Mouse (Mus musculus) frontal cortex, postnatal 36 days (tissue): ENCODE data around the gene Srgap3.
A peak's percentile ranks its signal among the peaks of the same experiment; 100 is the strongest.

Source experiments
- DNase-seq, 2 experiments: peaks; one replicate each; pipeline ENCODE4 v3.0.0; 2022; ENCODE audit warnings: low spot score in 2 of 2

Srgap3 gene

GRCm38 (mm10) chr6:112912552-112912951 is 34.5 kb downstream of the Srgap3 start:
- no peak for DNase-seq

- DNase-seq, result no peak
Observed at GRCm38 (mm10) chr6:112909711-112910110, 37.4 kb downstream of the Srgap3 start.

- no peak for DNase-seq
Observed at GRCm38 (mm10) chr6:112907887-112908584, 39.0 kb downstream of the Srgap3 start.

- DNase-seq, result no peak
Observed at GRCm38 (mm10) chr6:112903796-112904195, 43.3 kb downstream of the Srgap3 start.

GRCm38 (mm10) chr6:112903226-112903625 is 43.8 kb downstream of the Srgap3 start:
- DNase-seq, result no peak

- DNase-seq, result no peak
Observed at GRCm38 (mm10) chr6:112902791-112903190, 44.3 kb downstream of the Srgap3 start.

- peak in 1 of 2 experiments; percentile 41 for DNase-seq
Observed at GRCm38 (mm10) chr6:112900306-112900705, 46.8 kb downstream of the Srgap3 start.

- no peak for DNase-seq
Observed at GRCm38 (mm10) chr6:112899711-112900110, 47.4 kb downstream of the Srgap3 start.

GRCm38 (mm10) chr6:112899276-112899675 is 47.8 kb downstream of the Srgap3 start:
- DNase-seq, result no peak

GRCm38 (mm10) chr6:112898435-112898834 is 48.6 kb downstream of the Srgap3 start:
- DNase-seq, result no peak

GRCm38 (mm10) chr6:112896372-112896771 is 50.7 kb downstream of the Srgap3 start:
- DNase-seq, result no peak

- no peak for DNase-seq
Observed at GRCm38 (mm10) chr6:112890331-112890751, 56.7 kb downstream of the Srgap3 start.

GRCm38 (mm10) chr6:112883588-112884135 is 63.4 kb downstream of the Srgap3 start:
- DNase-seq, result peak in 1 of 2 experiments; percentile 51

GRCm38 (mm10) chr6:112880048-112880534 is 67.0 kb downstream of the Srgap3 start:
- peak; percentile 74 to 78 for DNase-seq

GRCm38 (mm10) chr6:112879154-112879553 is 67.9 kb downstream of the Srgap3 start:
- peak in 1 of 2 experiments; percentile 57 for DNase-seq

GRCm38 (mm10) chr6:112873089-112873835 is 73.8 kb downstream of the Srgap3 start:
- no peak for DNase-seq

- no peak for DNase-seq
Observed at GRCm38 (mm10) chr6:112871241-112871780, 75.8 kb downstream of the Srgap3 start.

- no peak for DNase-seq
Observed at GRCm38 (mm10) chr6:112868197-112868957, 78.7 kb downstream of the Srgap3 start.

- DNase-seq, result no peak
Observed at GRCm38 (mm10) chr6:112866096-112866495, 81.0 kb downstream of the Srgap3 start.

- DNase-seq, result peak in 1 of 2 experiments; percentile 26
Observed at GRCm38 (mm10) chr6:112865021-112865531, 82.0 kb downstream of the Srgap3 start.

- DNase-seq, result no peak
Observed at GRCm38 (mm10) chr6:112862465-112862864, 84.6 kb downstream of the Srgap3 start.
